Mouse (Mus musculus) megakaryocyte, embryonic 14.5 days (primary cell): Measurements from ENCODE around the gene Cask.

Experiments used
- FLI1 ChIP-seq: IDR thresholded peaks from 2 replicates; pipeline ENCODE4 v1.6.1; 2012; ENCODE audit warnings: low read length, inconsistent platforms, mixed read lengths
- GATA1 ChIP-seq: IDR thresholded peaks from 3 replicates; pipeline ENCODE4 v1.6.1; 2012; ENCODE audit warnings: mixed read lengths, low read length, inconsistent platforms, borderline replicate concordance

DNA sequence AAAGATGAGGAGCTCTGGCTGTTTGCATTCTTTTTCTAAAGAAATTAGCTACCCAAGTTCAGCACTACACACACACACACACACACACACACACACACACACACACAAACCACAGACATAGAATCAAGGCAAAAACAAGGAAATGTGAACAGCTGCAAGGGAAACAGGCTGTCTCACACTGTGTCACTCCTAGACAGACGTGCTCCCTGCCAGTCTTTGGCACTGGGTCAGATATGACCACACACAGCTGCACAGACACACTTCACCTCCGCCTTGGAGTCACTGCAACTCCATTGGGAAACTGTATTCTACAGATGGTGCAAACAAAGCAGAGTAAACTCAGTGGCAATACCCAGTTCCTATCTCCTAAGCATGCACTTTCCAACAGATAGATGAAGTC lies 274.6 kb downstream of the Cask start:
- TF ChIP-seq GATA1 (no peak), FLI1 (no peak)
